Mouse (Mus musculus): ENCODE measurements around the gene Agk. TPM values are rescaled to one million over a fixed set of nuclear protein-coding genes. Genes with fewer than 3 reads are reported as not detected.
A peak's percentile ranks its signal among the peaks of the same experiment; 100 is the strongest.

Agk gene
- total and polyA plus RNA-seq, 3 experiments = 29.7 to 29.9 TPM; not detected in 1

GRCm38 (mm10) chr6:40423774-40424173, 98.8 kb downstream of the Agk start:
- Histone ChIP-seq H3K79me2 (ENCODE audit: control insufficient read depth, insufficient read depth, low read length, poor library complexity) (no peaks in the 10 kb centered on the region), H3K36me3 (ENCODE audit: control insufficient read depth in 1 of 2, insufficient read depth in 2 of 2, low read length in 2 of 2) (no peaks in the 10 kb centered on the region; a peak in 1 of 4 replicates), H3K4me3 (ENCODE audit: control insufficient read depth in 1 of 2, insufficient read depth in 1 of 2, low read depth in 2 of 2, low read length in 2 of 2) (no peak overlapping the region), H3K4me1 (ENCODE audit: control insufficient read depth in 1 of 2, insufficient read depth in 2 of 2, low read length in 2 of 2) (no peaks in the 10 kb centered on the region), H3K9me3 (replicated peaks; ENCODE audit: insufficient read depth, low read length) (no peaks in the 10 kb centered on the region), H3K9ac (ENCODE audit: control insufficient read depth, low read depth, low read length, poor library complexity, severe bottlenecking) (no peak overlapping the region), H3K27ac (ENCODE audit: control insufficient read depth, low read depth, low read length) (no peak overlapping the region), H3K27me3 (ENCODE audit: control insufficient read depth in 1 of 2, insufficient read depth in 2 of 2, low read length in 2 of 2) (no peaks in the 10 kb centered on the region)
- DNase-seq (ENCODE audit: low read depth, low spot score) = peak; percentile 74
- TF ChIP-seq RAD21 (IDR thresholded peaks at IDR 0.05; ENCODE audit: low read depth, low read length) = peak; percentile 35
- TF ChIP-seq CTCF (IDR thresholded peaks at IDR 0.05 in 2 of 3, conservative IDR thresholded peaks at IDR 0.05 in 1 of 3; ENCODE audit: control insufficient read depth in 1 of 3, insufficient read depth in 1 of 3, low read depth in 2 of 3, low read length in 3 of 3, poor library complexity in 1 of 3, severe bottlenecking in 1 of 3) = peak; percentile 57 to 76 (median 71)
- TF ChIP-seq SMC3 (IDR thresholded peaks at IDR 0.05; ENCODE audit: low read depth, low read length) = peak; percentile 50
- no peak for TF ChIP-seq MYB (IDR thresholded peaks at IDR 0.05; ENCODE audit: low read depth, low read length)

- no peak for DNase-seq (ENCODE audit: low read depth, low spot score)
- Histone ChIP-seq H3K4me1 (ENCODE audit: control insufficient read depth in 1 of 2, insufficient read depth in 2 of 2, low read length in 2 of 2) (peaks cover 0 to 8% of the 10 kb centered on the region in 2 experiments; a peak in 3 of 4 replicates), H3K4me3 (ENCODE audit: control insufficient read depth in 1 of 2, insufficient read depth in 1 of 2, low read depth in 2 of 2, low read length in 2 of 2) (no peak overlapping the region), H3K9ac (ENCODE audit: control insufficient read depth, low read depth, low read length, poor library complexity, severe bottlenecking) (no peak overlapping the region), H3K27me3 (ENCODE audit: control insufficient read depth in 1 of 2, insufficient read depth in 2 of 2, low read length in 2 of 2) (no peaks in the 10 kb centered on the region), H3K79me2 (ENCODE audit: control insufficient read depth, insufficient read depth, low read length, poor library complexity) (no peaks in the 10 kb centered on the region), H3K36me3 (ENCODE audit: control insufficient read depth in 1 of 2, insufficient read depth in 2 of 2, low read length in 2 of 2) (peaks cover 0 to 9% of the 10 kb centered on the region in 2 experiments; a peak in 2 of 4 replicates), H3K27ac (ENCODE audit: control insufficient read depth, low read depth, low read length) (no peak overlapping the region), H3K9me3 (replicated peaks; ENCODE audit: insufficient read depth, low read length) (no peaks in the 10 kb centered on the region)
- no peak for TF ChIP-seq MAX (IDR thresholded peaks at IDR 0.05; ENCODE audit: low read length)
- no peak for TF ChIP-seq NELFE (IDR thresholded peaks at IDR 0.05; ENCODE audit: low read depth, low read length)
- no peak for TF ChIP-seq CTCF (IDR thresholded peaks at IDR 0.05 in 2 of 3, conservative IDR thresholded peaks at IDR 0.05 in 1 of 3; ENCODE audit: control insufficient read depth in 1 of 3, insufficient read depth in 1 of 3, low read depth in 2 of 3, low read length in 3 of 3, poor library complexity in 1 of 3, severe bottlenecking in 1 of 3)
- TF ChIP-seq E2F4 (IDR thresholded peaks at IDR 0.05; ENCODE audit: borderline replicate concordance, low read depth, low read length) = no peak
- TF ChIP-seq GATA1 (IDR thresholded peaks at IDR 0.05; ENCODE audit: low read depth, low read length) = no peak
Measured at GRCm38 (mm10) chr6:40427441-40427840, 102.5 kb downstream of the Agk start.

GRCm38 (mm10) chr6:40428696-40429095, 103.7 kb downstream of the Agk start:
- Histone ChIP-seq H3K9me3 (replicated peaks; ENCODE audit: insufficient read depth, low read length) (no peaks in the 10 kb centered on the region), H3K9ac (ENCODE audit: control insufficient read depth, low read depth, low read length, poor library complexity, severe bottlenecking) (no peak overlapping the region), H3K36me3 (ENCODE audit: control insufficient read depth in 1 of 2, insufficient read depth in 2 of 2, low read length in 2 of 2) (peaks cover 0 to 9% of the 10 kb centered on the region in 2 experiments; a peak in 2 of 4 replicates), H3K79me2 (ENCODE audit: control insufficient read depth, insufficient read depth, low read length, poor library complexity) (no peaks in the 10 kb centered on the region), H3K27ac (ENCODE audit: control insufficient read depth, low read depth, low read length) (no peak overlapping the region), H3K4me3 (ENCODE audit: control insufficient read depth in 1 of 2, insufficient read depth in 1 of 2, low read depth in 2 of 2, low read length in 2 of 2) (no peak overlapping the region), H3K27me3 (ENCODE audit: control insufficient read depth in 1 of 2, insufficient read depth in 2 of 2, low read length in 2 of 2) (no peaks in the 10 kb centered on the region), H3K4me1 (ENCODE audit: control insufficient read depth in 1 of 2, insufficient read depth in 2 of 2, low read length in 2 of 2) (peaks cover 0 to 13% of the 10 kb centered on the region in 2 experiments; a peak in 3 of 4 replicates)
- TF ChIP-seq SMC3 (IDR thresholded peaks at IDR 0.05; ENCODE audit: low read depth, low read length) (no peak), JUND (IDR thresholded peaks at IDR 0.05; ENCODE audit: low read depth, low read length) (no peak), KAT2A (conservative IDR thresholded peaks at IDR 0.05; ENCODE audit: low read depth, low read length) (no peak), ZC3H11A (IDR thresholded peaks at IDR 0.05; ENCODE audit: low read depth, low read length) (no peak), UBTF (IDR thresholded peaks at IDR 0.05; ENCODE audit: borderline replicate concordance, insufficient read depth, low read depth, low read length) (no peak), ZMIZ1 (IDR thresholded peaks at IDR 0.05; ENCODE audit: low read depth, low read length) (no peak), CHD2 (IDR thresholded peaks at IDR 0.05; ENCODE audit: low read length) (no peak), MAZ (IDR thresholded peaks at IDR 0.05; ENCODE audit: low read depth, low read length) (no peak), POLR2AphosphoS2 (IDR thresholded peaks at IDR 0.05; ENCODE audit: low read length) (no peak), POLR2A (IDR thresholded peaks at IDR 0.05; ENCODE audit: control insufficient read depth in 1 of 2, insufficient read depth in 1 of 2, low read depth in 1 of 2, low read length in 2 of 2, poor library complexity in 1 of 2) (no peak)
- no peak for DNase-seq (ENCODE audit: low read depth, low spot score)
